Mouse (Mus musculus): ENCODE results near the gene Taf15.
"Not testable (repeated sequence)": the region's sequence is repeated elsewhere in the genome, so short reads cannot be mapped to it uniquely, and the experiment has no call there.

Taf15 gene

DNA sequence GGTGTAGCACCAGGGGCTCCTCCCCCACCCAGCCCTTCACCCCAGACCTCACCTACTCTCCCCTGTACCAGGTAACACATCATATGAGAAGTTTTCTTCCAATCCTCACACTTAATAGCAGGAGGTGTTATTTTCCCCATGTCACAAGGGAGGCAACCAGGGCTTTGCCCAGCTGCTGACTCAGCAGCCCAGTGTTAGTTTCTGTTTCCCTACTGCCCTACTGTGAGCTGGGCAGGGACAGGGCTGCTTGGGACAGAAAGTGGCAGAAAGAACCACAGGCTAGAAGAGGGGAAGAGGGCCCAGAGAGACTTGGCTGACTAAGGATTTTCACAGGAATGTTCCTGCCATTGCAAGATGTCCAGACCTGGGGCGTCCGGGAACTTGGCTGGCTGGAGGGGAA is 68.0 kb downstream of the Taf15 start:
- no peak for DNase-seq

DNA sequence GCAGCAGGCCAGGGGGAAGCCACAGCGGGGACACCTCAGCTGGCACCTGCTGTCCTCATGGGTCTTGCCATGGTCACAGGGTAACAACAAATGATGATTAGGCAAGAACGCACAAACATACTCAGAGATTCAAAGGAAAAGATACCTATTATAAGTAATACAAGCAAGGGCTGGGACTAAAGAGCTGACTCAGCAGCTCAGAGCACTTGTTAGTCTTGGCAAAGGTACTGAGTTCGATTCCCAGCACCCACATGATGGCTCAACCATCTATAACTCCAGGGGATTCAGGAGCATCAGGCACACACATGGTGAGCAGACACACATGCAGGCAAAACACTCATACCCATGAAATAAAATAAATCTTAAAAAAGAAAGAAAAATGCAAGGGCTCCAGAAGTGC is 68.5 kb downstream of the Taf15 start:
- no peak for DNase-seq

DNA sequence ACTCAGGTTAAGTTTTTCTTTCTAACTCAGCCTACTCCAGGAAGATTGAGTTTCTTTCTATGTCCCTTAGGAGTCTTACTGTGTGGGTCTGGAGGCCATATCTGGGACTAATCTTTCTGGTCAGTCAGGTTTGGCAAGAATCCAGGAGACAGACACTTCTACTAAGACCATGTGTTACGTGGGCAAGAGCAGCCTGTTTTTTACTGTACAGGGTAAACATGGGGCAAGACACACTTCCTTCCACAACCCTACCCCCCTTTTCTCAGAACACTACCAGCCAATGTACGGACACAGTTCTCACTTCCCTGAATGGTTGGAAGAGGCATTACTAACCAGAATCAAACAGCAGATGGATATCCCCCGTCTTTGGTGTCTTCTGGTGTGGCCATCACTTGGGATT is 71.3 kb downstream of the Taf15 start:
- DNase-seq = no peak

DNA sequence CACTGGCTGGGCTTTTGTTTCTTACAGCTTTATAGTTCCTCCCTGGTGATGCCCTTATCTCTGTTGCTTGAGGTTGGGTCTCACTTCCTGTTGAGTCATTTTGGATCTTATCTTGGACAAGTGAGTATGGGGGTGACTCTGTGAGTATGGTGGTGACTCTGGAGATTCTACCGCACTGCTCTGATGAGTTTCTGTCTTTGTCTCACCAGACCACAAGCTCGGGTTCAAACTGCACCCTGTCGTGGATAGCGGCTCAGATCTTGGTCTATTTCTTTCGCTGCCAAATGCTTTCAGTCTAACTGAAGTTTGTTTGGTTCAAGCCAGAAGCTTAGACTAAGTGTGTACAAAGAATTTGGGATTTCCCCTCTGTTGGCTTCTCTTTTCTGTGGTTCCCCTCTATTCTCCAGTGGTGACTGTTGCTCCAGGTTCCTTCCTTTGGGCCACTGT is 77.3 kb downstream of the Taf15 start:
- no peak for DNase-seq

DNA sequence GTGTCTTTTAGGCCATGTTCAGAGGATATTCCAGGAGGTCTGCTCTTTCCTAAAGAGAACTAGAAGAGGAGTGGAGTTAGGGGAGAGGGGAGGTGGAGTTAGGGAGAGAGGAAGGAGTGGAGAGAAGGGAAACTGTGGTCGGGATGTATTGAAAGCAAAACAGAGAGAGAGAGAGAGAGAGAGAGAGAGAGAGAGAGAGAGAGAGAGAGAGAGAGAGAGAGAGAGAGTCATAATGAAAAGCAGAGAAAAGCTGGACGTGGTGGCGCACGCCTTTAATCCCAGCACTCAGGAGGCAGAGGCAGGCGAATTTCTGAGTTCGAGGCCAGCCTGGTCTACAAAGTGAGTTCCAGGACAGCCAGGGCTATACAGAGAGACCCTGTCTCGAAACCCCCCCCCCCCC is 78.2 kb downstream of the Taf15 start:
- not testable (repeated sequence) for DNase-seq

DNA sequence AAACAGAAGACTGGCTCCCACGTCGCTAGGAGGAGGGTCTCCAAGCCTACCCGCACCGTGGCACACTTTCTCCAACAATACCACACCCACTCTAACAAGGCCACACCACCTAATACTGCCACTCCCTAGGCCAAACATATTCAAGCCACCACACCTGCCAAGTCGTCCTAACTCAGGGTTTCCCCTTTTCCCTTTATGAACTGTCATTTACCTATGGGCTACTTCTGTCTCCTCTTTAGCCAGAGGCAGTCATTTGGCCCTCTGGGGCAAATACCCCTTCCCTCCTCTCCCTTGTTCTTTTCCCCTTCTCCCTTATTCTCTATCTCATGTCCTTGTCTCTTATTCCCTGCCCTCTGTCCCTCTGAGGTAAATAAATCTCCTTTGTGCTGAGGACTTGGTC is 78.8 kb downstream of the Taf15 start:
- DNase-seq = no peak

Measured in cerebellum, postnatal 14 days (tissue).